Mouse (Mus musculus) layer of hippocampus, postnatal 25 days (tissue): Measurements from ENCODE around the gene Gm49322. TPM values are rescaled to one million over a fixed set of nuclear protein-coding genes. Genes with fewer than 3 reads are reported as not detected.
"Not testable (repeated sequence)": the region's sequence is repeated elsewhere in the genome, so short reads cannot be mapped to it uniquely, and the experiment has no call there.

Source experiments
- DNase-seq, 2 experiments: peaks; one replicate each; pipeline ENCODE4 v3.0.0; 2022; ENCODE audit warnings: mixed read lengths in 2 of 2, low spot score in 1 of 2; ENCODE audit errors: extremely low spot score in 1 of 2
- total RNA-seq, 2 experiments: library from RNA; stranded (reverse); gene quantifications; 2 replicates each; pipeline ENCODE4 v1.2.3; 2021

Gene Gm49322
- total RNA-seq, result 1 to 10 TPM; 2.4 to 3.4 TPM

DNA sequence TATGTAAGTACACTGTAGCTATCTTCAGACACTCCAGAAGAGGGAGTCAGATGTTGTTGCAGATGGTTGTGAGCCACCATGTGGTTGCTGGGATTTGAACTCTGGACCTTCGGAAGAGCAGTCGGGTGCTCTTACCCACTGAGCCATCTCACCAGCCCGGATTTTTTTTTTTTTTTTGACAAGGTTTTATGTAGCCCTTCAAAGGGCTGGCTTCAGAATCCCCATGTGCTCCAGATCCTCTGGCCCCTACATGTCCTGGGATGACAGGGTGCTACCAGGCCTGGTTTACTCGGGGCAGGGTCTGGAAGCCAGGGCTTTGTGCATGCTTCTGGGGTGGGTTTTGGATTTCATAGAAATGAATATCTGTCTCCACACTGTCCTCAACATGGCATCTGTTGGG is at the start of gene Gm49322:
Gene Gm49322, plus strand, starts transcription at position 301 of the 400 bp plus-strand sequence.
- DNase-seq, result not testable (repeated sequence)

DNA sequence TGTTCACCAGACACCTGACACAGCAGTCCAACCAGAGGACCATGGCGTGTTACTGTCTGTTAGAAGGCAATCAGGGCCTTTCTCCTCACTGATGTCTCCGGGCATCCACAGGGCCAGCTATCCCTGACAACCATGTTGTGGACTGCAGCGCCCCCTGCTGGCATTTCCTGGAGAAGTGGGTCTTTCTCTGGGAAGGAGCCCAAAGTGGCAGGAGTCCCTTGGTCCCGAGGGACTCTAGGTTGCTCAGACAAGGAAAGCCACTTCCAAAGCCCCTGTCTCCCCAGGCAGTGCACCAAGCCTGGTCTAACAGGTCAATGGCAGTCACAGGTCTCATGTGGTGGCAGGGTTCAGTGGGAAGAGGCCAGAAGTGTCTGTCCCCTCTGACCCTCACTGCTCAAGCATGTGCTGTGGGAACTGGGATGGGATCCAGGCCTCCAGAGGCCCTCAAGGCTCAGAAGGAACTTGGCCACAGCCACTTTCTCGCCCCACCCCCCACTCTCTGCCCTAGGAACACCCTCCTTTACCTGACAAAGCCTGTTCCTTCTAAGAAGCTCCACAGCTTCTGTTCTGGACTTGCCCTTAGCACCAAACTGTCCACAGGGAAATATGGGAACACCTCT is 48.4 kb upstream of the Gm49322 start:
- DNase-seq, result peak; percentile 75 to 94

DNA sequence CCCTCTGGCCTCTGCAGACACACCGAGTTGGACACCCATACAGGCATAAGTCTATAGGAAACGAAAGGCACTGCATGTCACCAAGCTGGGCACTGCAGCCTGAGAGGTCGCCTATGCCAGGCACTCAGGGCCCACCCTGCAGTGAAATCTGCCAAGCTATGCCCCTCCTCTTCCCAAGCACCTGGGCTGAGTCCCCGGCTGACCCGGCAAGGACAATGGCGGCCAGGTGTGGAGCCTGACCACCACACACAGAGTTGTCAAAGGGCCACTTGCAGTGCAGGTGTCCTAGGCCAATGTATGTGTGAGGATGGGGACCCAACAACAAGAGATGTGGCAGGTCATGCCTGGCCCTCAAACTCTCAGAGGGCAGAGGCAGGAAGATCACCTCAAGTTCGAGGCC is 46.4 kb upstream of the Gm49322 start:
- DNase-seq, result no peak

DNA sequence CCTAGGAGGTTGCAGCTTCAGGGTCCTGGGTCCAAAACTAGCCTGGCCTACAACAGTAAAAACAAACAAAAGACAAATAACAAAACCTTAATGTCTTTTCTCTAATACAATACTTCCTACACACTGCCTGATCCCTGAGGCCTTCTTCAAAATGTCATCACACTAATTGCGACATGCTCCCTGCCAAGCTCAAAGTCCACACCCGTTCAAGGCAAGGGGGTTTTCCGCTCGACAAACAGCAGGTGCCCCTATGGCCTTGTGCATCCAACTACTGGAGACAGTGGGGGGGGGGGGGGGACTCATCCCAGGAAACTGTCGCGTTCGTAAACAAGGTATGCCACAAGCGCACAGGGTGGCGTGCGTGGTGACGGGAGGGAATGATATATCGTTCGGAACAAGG is 45.2 kb upstream of the Gm49322 start:
- no peak for DNase-seq

DNA sequence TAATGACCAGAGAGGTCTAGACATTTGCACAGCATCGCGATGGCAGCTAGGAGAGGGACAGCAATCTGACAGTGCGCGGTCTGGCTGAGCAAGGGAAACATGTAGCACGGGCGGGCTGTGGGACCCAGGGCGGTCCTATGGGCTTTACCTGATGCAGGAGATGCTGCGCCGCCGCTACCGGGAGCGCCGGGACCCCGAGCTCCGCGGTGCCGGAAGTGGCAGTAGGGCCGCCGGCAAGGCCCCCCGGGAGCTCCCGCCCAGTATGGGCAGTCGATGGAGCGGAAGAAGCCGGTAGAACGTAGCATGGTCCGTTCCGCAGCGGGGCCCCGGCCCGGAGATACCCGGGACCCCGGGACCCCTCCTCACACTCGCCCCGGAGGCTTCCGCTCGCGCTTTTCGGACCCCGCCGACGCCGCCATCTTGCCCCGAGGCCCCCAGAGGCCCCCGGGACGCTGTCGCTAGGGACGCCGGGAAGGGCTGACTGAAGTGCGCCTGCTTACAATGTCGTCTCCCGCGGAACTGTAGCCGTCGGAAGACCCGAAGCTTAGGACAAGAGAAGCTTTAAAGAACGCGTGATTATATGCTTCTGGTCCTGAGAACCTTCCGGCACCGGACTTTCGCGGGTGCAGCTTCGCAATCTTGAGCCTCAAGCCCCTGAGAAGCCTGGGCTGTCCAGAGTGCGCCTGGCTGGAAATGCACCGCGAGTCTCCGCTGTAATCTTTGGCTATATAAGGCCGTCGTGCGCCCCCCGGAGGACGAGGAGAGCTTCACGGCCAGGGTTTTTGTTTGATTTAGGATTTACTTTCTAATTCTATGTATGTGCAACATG is 44.5 kb upstream of the Gm49322 start, which contains the start of gene Rexo1:
Gene Rexo1, minus strand, starts transcription at position 445 of the 829 bp plus-strand sequence.
- peak; percentile 92 to 94 for DNase-seq

DNA sequence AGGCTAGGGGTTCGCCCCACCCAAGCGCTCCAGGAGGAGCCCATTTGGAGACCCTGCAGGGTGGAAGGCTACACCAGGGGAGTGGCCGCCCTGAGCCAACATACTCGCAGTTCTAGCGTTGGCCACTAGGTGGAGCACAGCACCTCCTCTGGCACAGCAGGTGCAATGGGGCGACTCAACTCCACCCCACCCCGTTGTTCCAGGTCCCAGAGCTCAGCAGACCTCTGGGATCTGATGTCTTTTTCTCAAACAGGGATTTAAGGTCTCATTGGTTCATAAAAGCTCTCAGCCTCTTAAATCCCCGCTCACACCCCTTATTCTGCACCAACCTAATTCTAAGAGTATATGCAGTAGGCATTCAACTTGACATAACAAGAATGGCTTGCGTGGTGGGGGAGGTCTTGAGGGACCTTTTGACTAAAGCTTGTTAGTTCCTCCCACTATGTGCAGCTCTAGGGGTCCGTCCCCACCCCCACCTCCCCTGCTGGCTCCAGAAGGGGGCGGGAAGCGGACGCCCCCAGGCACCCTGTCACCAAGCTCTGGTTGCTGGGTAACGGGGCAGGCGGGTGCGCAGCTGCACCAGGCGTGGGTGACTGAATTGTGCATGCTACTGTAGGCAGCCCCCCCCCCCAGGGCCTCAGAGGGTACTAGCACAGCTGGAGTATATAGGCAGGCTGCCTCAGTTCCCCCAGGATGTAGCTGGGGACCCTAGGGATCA is 39.3 kb upstream of the Gm49322 start:
- DNase-seq, result peak; percentile 87 to 98

DNA sequence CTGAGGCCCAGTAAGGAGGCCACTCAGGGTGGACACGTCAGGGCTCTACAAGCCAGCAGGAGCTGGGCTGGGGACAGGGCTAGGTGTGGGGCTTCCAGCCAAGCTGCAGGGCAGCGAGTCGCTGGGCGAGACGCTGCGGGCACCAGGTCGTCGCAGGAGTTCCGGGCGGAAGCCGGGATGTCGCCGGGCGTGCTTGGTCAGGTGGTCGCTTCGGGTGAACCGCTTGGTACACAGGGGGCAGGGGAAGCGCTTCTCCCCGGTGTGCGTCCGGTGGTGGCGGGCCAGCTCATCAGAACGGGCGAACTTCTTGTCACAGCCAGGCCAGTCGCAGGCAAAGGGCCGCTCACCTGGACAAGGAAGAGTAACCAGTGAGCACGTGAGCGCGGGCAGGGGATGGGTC is 36.9 kb upstream of the Gm49322 start:
- DNase-seq, result no peak

DNA sequence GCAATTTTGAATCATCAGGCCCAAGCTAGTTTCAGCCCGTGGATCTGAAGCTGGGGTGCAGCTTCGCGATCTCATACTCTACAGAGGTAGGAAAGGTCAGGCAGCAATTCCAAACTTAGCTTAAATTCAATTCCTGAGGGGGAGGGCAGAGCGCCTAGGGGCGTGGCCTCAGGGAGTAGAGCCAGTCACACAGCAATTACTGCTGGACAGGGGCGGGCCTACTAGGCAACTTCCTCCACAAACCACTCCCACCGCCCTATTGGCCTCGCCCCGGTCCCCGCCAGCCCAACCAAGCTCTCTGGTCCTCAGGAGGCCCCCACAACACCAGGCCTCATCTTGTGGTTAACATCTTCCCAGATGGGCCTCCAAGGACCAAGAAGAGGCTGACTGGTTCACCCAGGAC is 36.2 kb upstream of the Gm49322 start:
- DNase-seq, result no peak

DNA sequence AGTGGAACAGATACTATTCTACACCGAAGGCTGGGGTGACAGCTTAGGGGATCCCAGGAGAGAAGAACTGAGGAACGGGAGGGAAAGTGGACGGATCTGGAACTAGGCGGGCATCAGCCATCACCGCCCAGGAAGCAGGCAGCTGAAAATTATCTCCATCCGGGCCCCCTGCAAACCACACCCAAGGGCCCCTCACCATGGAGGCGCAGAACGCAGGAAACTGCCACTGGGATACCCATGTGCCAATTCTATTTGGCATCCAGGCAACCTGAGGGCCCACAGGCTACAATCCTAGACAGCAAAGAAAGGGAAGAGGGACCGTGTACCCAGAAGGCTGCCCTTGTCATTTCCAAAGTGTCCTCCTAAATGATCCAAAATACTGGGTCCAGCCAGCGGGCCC is 35.4 kb upstream of the Gm49322 start:
- no peak for DNase-seq

DNA sequence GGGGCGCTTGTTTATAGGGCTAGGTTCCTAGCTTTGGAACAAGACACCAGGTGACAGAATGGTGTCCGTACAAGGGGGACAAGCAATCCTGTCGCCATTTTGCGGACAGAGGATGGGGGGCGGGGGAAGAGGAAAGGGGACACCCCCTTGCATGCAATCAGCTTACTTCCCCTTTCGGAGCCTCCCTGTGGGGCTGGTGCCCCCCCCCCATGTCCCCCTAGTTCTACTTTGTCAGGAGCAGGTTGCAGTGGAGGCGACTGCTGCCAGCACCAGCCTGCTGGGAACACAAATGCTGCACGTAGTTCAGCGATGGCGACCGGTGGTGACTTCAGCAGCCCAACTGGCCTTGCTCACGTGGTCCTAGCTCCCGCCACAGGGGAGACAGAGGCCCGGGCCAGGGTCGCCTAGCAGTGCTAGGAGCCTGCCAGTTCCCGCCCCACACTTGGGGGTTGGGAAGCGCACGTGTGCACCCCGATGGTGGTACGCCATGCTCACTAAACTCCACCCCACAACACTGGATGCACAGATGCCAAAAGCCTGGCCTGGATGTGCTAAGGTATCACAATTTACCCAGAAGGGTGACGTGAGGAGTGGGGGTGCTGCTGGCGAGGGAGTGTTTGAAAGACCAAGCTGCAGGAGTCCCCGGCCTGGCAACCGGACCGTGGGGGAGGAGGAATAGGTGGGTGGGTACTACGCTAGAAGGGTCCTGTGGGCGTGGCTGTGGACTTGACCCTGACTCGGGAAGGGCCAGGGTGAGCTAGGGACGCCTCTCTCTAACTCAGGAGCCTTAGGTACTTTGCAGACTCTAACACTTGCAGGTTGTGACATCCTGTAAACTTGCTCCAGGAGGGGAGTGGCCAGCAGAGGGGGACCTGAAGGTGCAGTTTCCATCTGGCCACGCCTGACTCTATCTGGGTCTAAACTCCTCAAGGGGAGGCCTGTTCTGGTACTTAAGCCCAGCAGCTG is 34.7 kb upstream of the Gm49322 start:
- DNase-seq, result no peak

DNA sequence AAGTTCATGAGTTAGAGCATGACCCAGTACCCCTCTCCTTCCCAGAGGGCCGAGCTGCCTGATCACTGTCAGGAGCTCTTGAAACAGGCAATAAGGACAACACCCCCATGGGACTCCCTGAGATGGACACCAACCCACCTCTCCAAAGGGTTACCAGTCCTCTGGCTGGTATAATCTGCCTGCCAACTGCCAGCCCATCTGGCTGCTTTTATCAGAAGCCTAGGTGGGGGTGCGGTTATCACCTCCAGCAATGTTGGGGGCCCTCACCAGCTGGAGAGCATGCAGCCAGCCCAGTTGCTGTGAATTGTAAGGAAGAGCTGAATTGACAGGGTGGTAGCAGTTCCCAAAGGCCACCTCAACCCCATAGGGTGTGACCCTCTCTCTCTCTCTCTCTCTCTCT is 33.3 kb upstream of the Gm49322 start:
- no peak for DNase-seq

DNA sequence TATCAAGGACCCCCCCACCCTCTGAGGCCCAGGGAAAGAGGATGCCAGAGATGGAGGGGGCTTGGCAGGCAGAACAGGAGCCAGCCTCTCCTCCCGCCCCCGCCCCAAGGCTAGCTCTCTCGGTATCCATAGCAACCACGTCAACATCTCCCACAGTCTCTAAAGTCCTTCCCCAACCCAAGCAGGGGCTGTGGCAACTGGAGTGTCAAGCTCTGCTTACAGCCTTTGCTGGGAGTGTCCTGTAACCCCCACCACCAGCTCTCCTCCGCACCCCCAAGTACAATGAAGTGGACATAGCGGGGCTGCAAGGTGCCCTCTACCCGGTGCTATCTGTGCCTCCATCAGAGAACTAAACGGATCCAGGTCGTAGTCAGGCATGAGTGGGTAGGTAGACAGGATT is 31.9 kb upstream of the Gm49322 start:
- DNase-seq, result no peak

DNA sequence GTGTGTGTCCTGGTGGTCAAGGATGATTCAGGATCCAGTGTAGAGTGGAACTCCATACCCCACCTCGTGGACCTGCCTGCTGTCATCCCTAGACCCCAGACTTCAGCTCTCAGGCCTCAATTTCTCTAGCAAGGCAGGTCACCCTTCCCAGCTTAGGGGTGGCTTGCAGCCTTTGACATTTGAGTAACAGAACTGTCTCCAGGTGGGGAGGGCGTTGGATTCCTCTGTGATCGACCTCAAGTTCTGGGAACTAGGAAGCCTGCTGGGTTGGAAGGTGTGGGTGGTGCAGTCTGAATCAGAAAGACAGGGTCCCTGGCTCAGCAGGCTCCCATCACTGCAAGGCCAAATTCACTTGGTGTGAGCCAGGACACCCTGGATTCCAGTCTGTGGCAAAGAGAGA is 30.9 kb upstream of the Gm49322 start:
- DNase-seq, result no peak

DNA sequence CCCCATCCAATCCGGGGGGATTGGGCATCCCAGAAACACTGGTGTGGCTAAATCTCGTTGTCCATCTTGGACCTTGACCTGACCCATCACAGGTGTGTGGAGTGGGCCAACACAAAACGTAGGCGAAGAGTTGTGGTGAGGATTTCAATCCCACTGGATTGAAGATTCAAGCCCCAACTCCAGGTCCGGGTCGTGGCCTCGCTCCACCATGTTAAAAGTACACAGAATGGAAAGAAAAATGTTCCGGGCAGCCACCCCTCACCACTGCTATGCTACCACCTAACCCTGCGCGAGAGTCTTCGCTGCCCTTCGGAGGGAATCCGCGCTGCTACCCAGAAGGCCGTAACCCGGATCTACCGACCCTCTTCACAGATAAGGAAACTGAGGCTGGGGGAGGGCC is 29.9 kb upstream of the Gm49322 start:
- no peak for DNase-seq

DNA sequence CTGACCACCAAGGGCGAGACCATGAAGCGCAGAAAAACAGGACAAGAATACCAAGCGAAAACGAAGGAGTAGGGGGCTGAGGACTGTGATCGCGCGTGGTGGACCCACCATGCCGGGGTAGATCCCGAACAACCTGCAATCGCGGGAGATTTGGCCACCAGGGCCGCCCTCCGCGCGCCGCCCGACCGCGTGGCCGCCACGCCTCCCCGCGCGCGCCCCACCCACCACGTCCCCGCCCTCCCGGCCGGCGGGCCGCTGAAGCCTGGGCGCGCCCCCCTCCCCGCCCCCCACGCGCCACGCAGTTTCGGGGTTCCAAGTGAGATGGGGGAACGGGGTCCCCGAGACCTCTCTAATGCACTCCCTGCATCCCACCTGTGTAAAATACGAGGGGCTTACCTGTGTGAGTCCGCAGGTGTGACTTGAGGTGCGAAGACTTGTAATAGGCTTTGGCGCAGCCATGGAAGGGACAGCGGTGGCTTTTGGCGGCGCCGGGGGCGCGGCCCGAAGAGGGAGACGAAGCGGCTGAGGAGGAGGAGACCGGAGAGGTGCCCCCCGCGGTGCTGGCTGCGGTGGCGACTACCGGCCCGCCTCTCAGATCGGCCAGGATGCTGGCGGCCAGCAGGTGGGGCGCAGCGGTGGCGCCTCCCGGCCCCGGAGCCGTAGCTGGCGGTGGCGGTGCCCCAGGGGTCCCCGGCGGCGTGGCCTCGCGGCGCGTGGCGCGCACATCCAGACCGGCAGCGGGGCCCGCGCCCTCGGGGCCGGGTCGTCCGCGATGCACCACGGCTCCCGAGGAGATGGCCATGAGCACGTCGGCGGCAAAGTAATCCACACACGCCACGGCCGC is 29.2 kb upstream of the Gm49322 start:
- DNase-seq, result peak in 1 of 2 experiments; percentile 55

DNA sequence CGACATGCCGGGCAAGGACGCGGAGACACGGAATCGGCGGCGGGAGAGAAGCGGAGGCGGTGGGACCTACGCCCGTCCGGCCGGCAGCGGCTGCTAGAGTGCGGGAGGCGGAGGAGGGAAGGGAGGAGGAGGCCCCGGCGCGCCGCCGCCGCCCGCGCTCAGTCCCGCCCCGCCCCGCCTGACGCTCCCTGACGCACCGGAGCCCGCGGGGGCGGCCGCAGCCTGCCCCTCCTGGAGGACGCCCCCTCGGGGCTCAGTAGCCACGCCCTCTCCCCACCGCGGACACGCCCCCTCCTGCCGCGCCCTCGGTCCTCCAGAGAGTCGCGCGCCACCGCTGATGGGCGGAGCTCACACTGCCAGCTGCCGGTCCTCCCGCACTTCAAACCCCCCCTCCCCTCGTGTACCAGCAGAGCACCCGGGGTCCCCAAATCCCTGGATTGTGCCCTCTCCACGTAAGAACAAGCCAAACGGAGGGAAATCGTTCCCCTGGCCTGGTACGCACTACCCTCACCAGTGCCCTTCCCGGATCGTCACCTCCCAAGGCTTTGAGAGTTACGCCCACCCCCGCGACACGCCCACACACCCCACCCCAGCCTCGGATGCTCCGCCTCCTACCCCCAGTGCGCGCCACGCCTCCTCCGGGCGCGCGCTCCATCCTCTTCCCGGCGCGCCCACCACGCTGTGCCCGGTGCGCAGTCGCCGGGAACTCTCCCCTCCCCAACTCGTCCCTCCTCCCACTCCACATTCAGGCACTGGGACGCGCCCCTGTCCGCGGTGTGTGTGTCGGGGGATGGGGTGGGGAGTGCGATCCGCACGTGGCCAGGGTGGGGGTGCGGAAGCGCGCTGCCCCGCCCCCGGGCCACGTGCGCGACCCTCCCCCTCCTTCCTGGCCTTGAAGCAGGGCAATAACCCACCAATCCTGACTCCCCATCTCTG is 28.4 kb upstream of the Gm49322 start, which contains the start of gene Klf16:
Gene Klf16, minus strand, starts transcription at position 127 of the 936 bp plus-strand sequence.
- DNase-seq, result peak; percentile 87 to 93

DNA sequence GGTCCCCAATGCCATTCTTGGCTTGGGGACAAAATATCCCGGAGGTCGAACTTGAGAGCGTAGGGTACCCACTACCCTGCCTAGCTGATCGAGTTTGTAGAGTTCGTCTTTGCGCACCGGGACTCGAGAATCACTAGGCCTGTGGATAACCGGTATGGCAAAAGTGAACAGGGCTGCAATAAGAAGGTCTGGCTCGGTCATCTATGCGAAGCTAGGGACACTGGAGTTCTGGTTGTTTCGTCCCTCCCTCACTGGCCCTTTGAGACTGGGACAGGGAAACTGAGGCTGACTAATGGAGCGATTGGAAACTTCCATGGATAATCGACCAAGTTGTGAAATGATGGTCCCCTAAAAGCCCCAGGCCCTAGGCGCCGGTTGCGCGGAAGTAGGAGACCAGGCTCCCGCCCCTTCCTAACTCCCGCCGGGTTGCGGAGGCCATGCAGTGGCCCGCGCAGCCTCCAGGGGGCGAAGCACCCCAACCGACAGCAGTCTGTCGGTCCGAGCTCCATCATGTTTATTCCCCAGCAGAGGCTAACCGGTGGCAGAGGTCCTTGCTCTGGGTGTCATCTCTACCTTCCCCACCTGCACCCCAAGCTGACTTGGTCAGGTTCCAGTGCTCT is 27.6 kb upstream of the Gm49322 start:
- DNase-seq, result peak; percentile 44 to 59

DNA sequence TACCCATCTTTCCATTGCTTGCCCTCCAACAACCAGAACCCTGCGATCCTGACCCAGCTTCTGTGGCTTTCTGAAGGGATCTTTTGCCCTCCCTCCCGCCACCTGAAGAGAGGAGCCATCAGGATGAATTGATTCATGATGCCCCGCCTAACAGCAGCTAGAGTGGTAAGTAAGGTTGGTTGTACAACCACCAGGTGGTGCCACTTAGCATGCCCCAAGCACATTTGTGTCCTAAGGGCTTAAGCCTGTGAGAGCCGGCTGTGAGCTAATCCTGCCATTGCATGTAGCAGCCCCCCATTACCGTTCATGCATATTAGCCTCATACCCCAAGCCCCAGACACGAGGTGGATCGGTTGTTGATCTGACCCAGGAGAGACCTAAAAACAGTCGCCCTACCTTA is 26.9 kb upstream of the Gm49322 start:
- peak in 1 of 2 experiments; percentile 18 for DNase-seq
